Mouse (Mus musculus) megakaryocyte progenitor cell, adult 5-6 weeks (primary cell): ENCODE data around the gene Bckdha. TPM values are rescaled to one million over a fixed set of nuclear protein-coding genes. Genes with fewer than 3 reads are reported as not detected.

Source experiments
- ATAC-seq: replicated peaks from 2 replicates; pipeline ENCODE4 v1.8.0; 2016; ENCODE audit warnings: mild to moderate bottlenecking, moderate TSS enrichment, inconsistent platforms; ENCODE audit not compliant: poor library complexity
- total RNA-seq, 2 experiments: library from RNA; stranded (forward) in 1 of 2; stranded (reverse) in 1 of 2; fragments of 157-497, 149-512 nt in 1 of 2; fragments of 200-1000 nt in 1 of 2; gene quantifications; 2 replicates each; pipeline versions ENCODE4 v1.2.3 to v1.2.4; 2015 to 2017

Gene Bckdha
- total RNA-seq (2015) (37.6 and 46.7 TPM in 2 replicates), total RNA-seq (2017) (48.6 and 52.0 TPM in 2 replicates)

- peak; percentile 94 for ATAC-seq
Measured at GRCm38 (mm10) chr7:25658657-25659472, at the start of gene Bckdha, which contains the start of gene Exosc5. Gene Bckdha, minus strand, starts transcription at chr7:25658981. Gene Exosc5, plus strand, starts transcription at chr7:25659164.

GRCm38 (mm10) chr7:25707581-25708292 lies 49.0 kb upstream of the Bckdha start:
- ATAC-seq, result no peak

GRCm38 (mm10) chr7:25706578-25707170 lies 47.9 kb upstream of the Bckdha start:
- ATAC-seq, result peak; percentile 46

- ATAC-seq, result peak; percentile 5; the same call in 1 of the 2 replicates
Measured at GRCm38 (mm10) chr7:25705801-25706251, 47.0 kb upstream of the Bckdha start.

GRCm38 (mm10) chr7:25704716-25705364 lies 46.1 kb upstream of the Bckdha start:
- no peak for ATAC-seq

- no peak for ATAC-seq
Measured at GRCm38 (mm10) chr7:25703793-25704494, 45.2 kb upstream of the Bckdha start.

- no peak for ATAC-seq
Measured at GRCm38 (mm10) chr7:25702350-25702749, 43.6 kb upstream of the Bckdha start.

GRCm38 (mm10) chr7:25700732-25701131 lies 42.0 kb upstream of the Bckdha start:
- ATAC-seq, result no peak

GRCm38 (mm10) chr7:25699851-25700250 lies 41.1 kb upstream of the Bckdha start:
- ATAC-seq, result no peak

- no peak for ATAC-seq
Measured at GRCm38 (mm10) chr7:25694104-25694503, 35.3 kb upstream of the Bckdha start.

- no peak for ATAC-seq
Measured at GRCm38 (mm10) chr7:25690051-25690450, 31.3 kb upstream of the Bckdha start.

GRCm38 (mm10) chr7:25689603-25690021 lies 30.8 kb upstream of the Bckdha start:
- peak; percentile 27 for ATAC-seq

GRCm38 (mm10) chr7:25688810-25689586 lies 30.2 kb upstream of the Bckdha start:
- ATAC-seq, result peak; percentile 64

- ATAC-seq, result no peak; the same call in 1 of the 2 replicates
Measured at GRCm38 (mm10) chr7:25687811-25688401, 29.1 kb upstream of the Bckdha start.

GRCm38 (mm10) chr7:25686680-25687531 lies 28.1 kb upstream of the Bckdha start, which contains the start of gene Tgfb1:
Gene Tgfb1, plus strand, starts transcription at chr7:25687002.
- ATAC-seq, result peak; percentile 33

GRCm38 (mm10) chr7:25685926-25686470 lies 27.2 kb upstream of the Bckdha start:
- no peak for ATAC-seq

- no peak for ATAC-seq
Measured at GRCm38 (mm10) chr7:25684659-25685058, 25.9 kb upstream of the Bckdha start.
